Mouse (Mus musculus) gastrocnemius, adult 8-10 months (tissue): ENCODE measurements around the gene Olfr393. TPM values are rescaled to one million over a fixed set of nuclear protein-coding genes. Genes with fewer than 3 reads are reported as not detected.

Experiments used
- DNase-seq, 2 experiments: peaks; one replicate each; pipeline ENCODE4 v3.0.0; 2022; ENCODE audit warnings: low spot score in 2 of 2
- total RNA-seq, 4 experiments: library from RNA; stranded (reverse); gene quantifications; 2 replicates each; pipeline ENCODE4 v1.2.4; 2022

The Olfr393 gene
- not detected for total RNA-seq

DNA sequence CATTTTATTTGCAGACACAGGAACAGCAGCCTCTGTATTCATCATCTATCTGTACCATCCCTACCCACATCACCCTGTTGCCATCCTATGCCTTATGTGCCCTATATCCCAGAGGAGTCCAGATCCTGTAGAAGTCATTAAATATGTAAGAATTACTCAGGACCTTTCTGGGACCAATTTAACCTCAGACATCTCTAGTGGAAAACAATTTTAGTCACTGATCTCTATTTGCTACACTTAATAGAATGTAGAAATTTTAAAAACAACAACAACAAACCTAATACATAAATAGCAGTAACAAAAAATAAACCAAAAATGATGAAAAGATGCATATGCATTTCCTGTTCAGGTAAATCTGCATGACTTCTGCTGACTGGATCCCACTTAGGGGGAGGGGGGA is at the start of gene Olfr393:
Olfr393 (minus strand) TSS at position 101 of the 400 bp plus-strand sequence.
- DNase-seq, result no peak

DNA sequence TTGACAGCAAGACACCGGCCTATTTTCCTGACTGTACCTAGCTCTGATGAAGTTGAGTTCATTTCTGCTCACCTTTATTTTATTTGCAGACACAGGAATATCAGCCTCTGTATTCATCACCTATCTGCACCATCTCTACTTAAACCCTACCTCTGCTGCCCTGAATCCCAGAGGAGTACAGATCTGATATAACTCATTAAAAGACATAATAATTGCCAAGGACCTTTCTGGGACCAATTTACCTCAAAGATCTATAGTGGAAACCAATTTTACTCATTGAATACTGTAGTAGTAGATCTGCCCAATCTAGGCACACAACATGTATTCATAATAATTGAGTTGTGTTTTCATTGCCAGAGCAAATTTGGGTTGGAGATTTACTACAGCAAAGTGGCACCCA is 39.4 kb upstream of the Olfr393 start, which contains the start of gene Olfr394:
Olfr394 (minus strand) TSS at position 101 of the 400 bp plus-strand sequence.
- DNase-seq, result no peak

DNA sequence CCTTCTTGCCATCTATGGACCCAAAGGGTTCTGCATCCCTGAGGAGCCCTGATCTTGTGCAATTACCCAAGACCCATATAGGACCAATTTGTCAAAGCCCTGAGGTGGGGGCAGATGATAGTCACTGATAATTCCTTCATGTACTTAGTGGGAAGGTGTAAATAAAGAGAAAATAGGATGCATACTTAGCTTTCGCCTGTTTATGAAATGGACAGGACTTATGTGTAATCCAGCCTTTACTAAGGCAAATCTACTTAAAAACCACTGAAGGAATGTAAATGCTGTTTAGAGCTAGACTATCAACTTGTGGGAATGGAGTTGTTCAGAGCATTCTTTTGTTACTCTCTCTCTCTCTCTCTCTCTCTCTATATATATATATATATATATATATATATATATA is 34.3 kb downstream of the Olfr393 start, which contains the start of gene Olfr392:
Olfr392 (minus strand) TSS at position 101 of the 400 bp plus-strand sequence.
- DNase-seq, result no peak

DNA sequence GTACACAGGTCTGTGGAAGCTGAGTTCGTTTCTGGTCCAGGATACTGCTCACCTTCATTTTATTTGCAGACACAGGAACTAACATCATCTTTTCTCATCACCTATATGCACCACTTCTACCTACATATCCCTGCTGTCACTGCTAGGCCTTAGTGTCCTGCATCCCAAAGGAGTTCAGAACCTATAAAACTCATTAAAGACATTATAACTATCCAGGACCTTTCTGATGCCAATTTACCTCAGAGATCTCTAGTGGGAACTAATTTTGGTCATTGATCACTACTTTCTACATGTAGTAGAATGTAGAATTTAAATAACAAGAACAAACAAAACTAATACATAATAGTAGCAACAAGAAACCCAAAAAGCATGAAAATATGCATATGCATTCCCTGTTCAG is 48.3 kb downstream of the Olfr393 start, which contains the start of gene Olfr391-ps:
Olfr391-ps (minus strand) TSS at position 101 of the 400 bp plus-strand sequence.
- DNase-seq, result no peak

Other genes with a start within 250 kb of the Olfr393 start
- gene Zfp735, start 162.7 kb downstream of the Olfr393 start, total RNA-seq, result not detected
- not detected for gene Olfr389, start 70.7 kb downstream of the Olfr393 start, total RNA-seq
- not detected for gene Olfr390, start 68.5 kb downstream of the Olfr393 start, total RNA-seq
- not detected for gene Olfr391-ps, start 48.4 kb downstream of the Olfr393 start, total RNA-seq
- not detected for gene Olfr392, start 34.4 kb downstream of the Olfr393 start, total RNA-seq
- not detected for gene Olfr394, start 39.3 kb upstream of the Olfr393 start, total RNA-seq
- not detected for gene Olfr395, start 57.8 kb upstream of the Olfr393 start, total RNA-seq
- not detected for gene Olfr23, start 85.2 kb upstream of the Olfr393 start, total RNA-seq
- not detected for gene Olfr397, start 109.4 kb upstream of the Olfr393 start, total RNA-seq
- gene Olfr398, start 139.0 kb upstream of the Olfr393 start, total RNA-seq, result not detected
- gene Olfr139, start 205.1 kb upstream of the Olfr393 start, total RNA-seq, result not detected
- gene Olfr399, start 205.2 kb upstream of the Olfr393 start, total RNA-seq, result not detected
- gene Zfp616, start 218.5 kb upstream of the Olfr393 start, total RNA-seq, result not detected